Mouse (Mus musculus) embryo, embryonic 9.5 days (tissue): ENCODE data around the gene Gm973.

Source experiments
- DNase-seq: peaks from one replicate; pipeline ENCODE4 v3.0.0-alpha.2; 2017; ENCODE audit errors: extremely low spot score

The Gm973 gene

GRCm38 (mm10) chr1:59516026-59516917 is at the start of gene Gm973:
Gm973 (plus strand) TSS chr1:59516264.
- DNase-seq = peak; percentile 84

GRCm38 (mm10) chr1:59469170-59469569 is 46.9 kb upstream of the Gm973 start:
- no peak for DNase-seq

- no peak for DNase-seq
Observed at GRCm38 (mm10) chr1:59470766-59471165, 45.3 kb upstream of the Gm973 start.

- no peak for DNase-seq
Observed at GRCm38 (mm10) chr1:59472368-59473180, 43.5 kb upstream of the Gm973 start.

GRCm38 (mm10) chr1:59473181-59473555 is 42.9 kb upstream of the Gm973 start:
- peak; percentile 47 for DNase-seq

- DNase-seq = no peak
Observed at GRCm38 (mm10) chr1:59475618-59476017, 40.4 kb upstream of the Gm973 start.

- DNase-seq = no peak
Observed at GRCm38 (mm10) chr1:59478911-59479310, 37.2 kb upstream of the Gm973 start.

- DNase-seq = peak; percentile 75
Observed at GRCm38 (mm10) chr1:59480821-59481455, 35.1 kb upstream of the Gm973 start.

GRCm38 (mm10) chr1:59481456-59482291 is 34.4 kb upstream of the Gm973 start:
- peak; percentile 96 for DNase-seq

- no peak for DNase-seq
Observed at GRCm38 (mm10) chr1:59482331-59482695, 33.8 kb upstream of the Gm973 start, which contains the start of gene Fzd7. Fzd7 (plus strand) TSS chr1:59482424.

GRCm38 (mm10) chr1:59482696-59483520 is 33.2 kb upstream of the Gm973 start:
- DNase-seq = peak; percentile 56

GRCm38 (mm10) chr1:59483521-59484245 is 32.4 kb upstream of the Gm973 start:
- peak; percentile 79 for DNase-seq

GRCm38 (mm10) chr1:59484314-59484713 is 31.8 kb upstream of the Gm973 start:
- no peak for DNase-seq

- peak; percentile 86 for DNase-seq
Observed at GRCm38 (mm10) chr1:59484791-59485785, 31.0 kb upstream of the Gm973 start.

- no peak for DNase-seq
Observed at GRCm38 (mm10) chr1:59485803-59486202, 30.3 kb upstream of the Gm973 start.

GRCm38 (mm10) chr1:59487651-59488051 is 28.4 kb upstream of the Gm973 start:
- DNase-seq = peak; percentile 65

- DNase-seq = no peak
Observed at GRCm38 (mm10) chr1:59488481-59488880, 27.6 kb upstream of the Gm973 start.

- no peak for DNase-seq
Observed at GRCm38 (mm10) chr1:59488991-59489390, 27.1 kb upstream of the Gm973 start.
